Comparison of ENCODE assay signal across 23 mouse cellular contexts in the genomic region with DNA sequence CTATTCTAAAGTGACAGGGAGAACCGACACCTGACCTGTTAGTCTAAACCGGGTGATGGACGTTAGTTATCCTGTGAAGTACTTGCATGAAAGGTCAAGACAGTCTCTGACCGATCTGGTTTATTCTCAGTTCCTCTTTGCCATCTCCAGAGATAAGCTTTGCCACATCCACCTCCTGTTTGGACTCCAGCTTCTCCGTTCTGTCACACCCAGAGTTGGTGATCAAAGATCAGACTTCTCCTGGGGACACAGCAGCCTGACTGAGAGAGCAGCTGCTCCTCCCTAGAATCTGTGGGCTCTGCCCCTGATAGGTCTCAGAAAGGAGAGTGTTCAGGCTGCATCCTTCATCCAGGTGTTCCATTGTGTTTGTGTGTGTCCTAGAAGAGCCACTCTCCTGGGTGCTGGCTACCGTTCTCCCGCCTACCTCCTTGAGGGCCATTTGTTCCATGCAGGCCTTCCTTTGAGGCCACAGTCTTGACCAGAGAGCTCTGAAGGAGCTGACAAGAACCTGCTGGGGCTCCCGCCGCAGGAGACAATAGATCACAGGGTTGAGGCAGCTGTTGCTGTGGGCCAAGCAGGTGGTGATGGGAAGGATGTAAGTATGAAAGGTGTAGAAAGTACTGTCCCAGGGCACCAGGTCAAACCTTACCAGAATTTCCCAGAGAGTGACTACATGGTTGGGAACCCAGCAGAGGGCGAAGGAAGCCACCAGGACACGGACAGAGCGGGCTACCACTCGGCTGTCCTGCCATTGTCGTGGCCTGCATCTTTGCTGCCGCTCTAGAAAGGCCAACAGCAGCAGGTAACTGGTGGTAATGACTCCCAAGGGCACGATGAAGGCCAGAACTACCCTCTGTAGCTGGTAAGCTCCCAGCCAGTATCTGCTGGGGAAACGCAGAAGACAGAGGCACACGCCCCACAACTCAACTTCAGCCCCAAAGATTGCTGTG. TPM values are rescaled to one million over a fixed set of nuclear protein-coding genes. Genes with fewer than 3 reads are reported as not detected.
DNase-seq lines count a peak whose midpoint lies in the region; ATAC-seq lines count a peak whose summit lies in the region.
"Had no signal": no experiment of that assay in that cellular context is flagged by ENCODE, and none has a peak within 500 bp of the region (broad histone marks: within the 10 kb centered on the region; RNA-seq: fewer than 3 reads in every experiment).

No protein-coding gene starts in this region.

- no peak for ATAC-seq in midbrain, embryonic 11.5 days (ENCODE audit: low FRiP score)
- peak; percentile 55; the same call in 1 of the 2 replicates for ATAC-seq in intestine, embryonic 16.5 days

- no peak overlapping the region for H3K9ac ChIP-seq in midbrain, embryonic 11.5 days (ENCODE audit: low read length)
- H3K9ac ChIP-seq in intestine, embryonic 16.5 days (ENCODE audit: low read depth, low read length): no peak overlapping the region
- H3K9ac ChIP-seq: forebrain, embryonic 15.5 days; limb, embryonic 15.5 days; lung, embryonic 14.5 days; stomach, embryonic 15.5 days had no signal

- 85% methylated on average over 18 of the region's 18 CpGs for WGBS in midbrain, embryonic 10.5 days
- WGBS in midbrain, embryonic 11.5 days: 82% methylated on average over 18 of the region's 18 CpGs
- WGBS in intestine, embryonic 16.5 days: 72% methylated on average over 18 of the region's 18 CpGs

- no peak overlapping the region for H3K4me3 ChIP-seq in midbrain, embryonic 10.5 days
- H3K4me3 ChIP-seq in midbrain, embryonic 11.5 days (ENCODE audit: low read depth, low read length): no peak overlapping the region
- H3K4me3 ChIP-seq in intestine, embryonic 16.5 days (ENCODE audit: low read length): no peak overlapping the region
- H3K4me3 ChIP-seq: forebrain, embryonic 15.5 days; gastrocnemius, adult 2 months; limb, embryonic 15.5 days; stomach, embryonic 15.5 days had no signal

- peak overlapping the region; percentile 47; the same call in 1 of the 2 replicates for H3K27ac ChIP-seq in midbrain, embryonic 10.5 days (replicated peaks)
- no peak overlapping the region for H3K27ac ChIP-seq in midbrain, embryonic 11.5 days (ENCODE audit: low read depth, low read length)
- no peak overlapping the region for H3K27ac ChIP-seq in intestine, embryonic 16.5 days (ENCODE audit: low read length)
- H3K27ac ChIP-seq: forebrain, embryonic 15.5 days; gastrocnemius, adult 2 months; limb, embryonic 15.5 days had no signal

- peaks cover 31% of the 10 kb centered on the region for H3K36me3 ChIP-seq in midbrain, embryonic 10.5 days
- H3K36me3 ChIP-seq in midbrain, embryonic 11.5 days (ENCODE audit: control insufficient read depth, insufficient read depth, low read length): peaks cover 5% of the 10 kb centered on the region
- peaks cover 1% of the 10 kb centered on the region; the same call in 1 of the 2 replicates for H3K36me3 ChIP-seq in intestine, embryonic 16.5 days (ENCODE audit: control insufficient read depth, insufficient read depth, low read length)

- no peak overlapping the region for H3K4me2 ChIP-seq in midbrain, embryonic 11.5 days
- H3K4me2 ChIP-seq in intestine, embryonic 16.5 days (ENCODE audit: low read depth, low read length): no peak overlapping the region
- H3K4me2 ChIP-seq: forebrain, embryonic 15.5 days; heart, embryonic 11.5 days; limb, embryonic 15.5 days; lung, embryonic 14.5 days had no signal

- H3K4me1 ChIP-seq in midbrain, embryonic 10.5 days: peaks cover 14% of the 10 kb centered on the region; the same call in 1 of the 2 replicates
- no peaks in the 10 kb centered on the region for H3K4me1 ChIP-seq in midbrain, embryonic 11.5 days (ENCODE audit: control insufficient read depth, insufficient read depth, low read length)
- H3K4me1 ChIP-seq in intestine, embryonic 16.5 days (ENCODE audit: control insufficient read depth, insufficient read depth, low read length): peaks cover 17% of the 10 kb centered on the region; the same call in 1 of the 2 replicates
- H3K4me1 ChIP-seq: forebrain, embryonic 15.5 days had no signal

- DNase-seq in heart, adult 11 months: peak; percentile 90
- DNase-seq in heart, postnatal 4 days: no peak
- DNase-seq in midbrain, embryonic 10.5 days (ENCODE audit: low spot score): no peak
- DNase-seq in midbrain, embryonic 11.5 days (ENCODE audit: low spot score, missing footprints): no peak
- peak; percentile 70 for DNase-seq in A20 (ENCODE audit: low read depth, low spot score)
- DNase-seq in kidney, adult 18-20 months: no peak
- DNase-seq in embryo, embryonic 10.5 days (ENCODE audit: low spot score): no peak
- DNase-seq: adrenal gland, postnatal 25 days; cerebellum, adult 9-10 months; gastrocnemius, adult 2 months; kidney, adult 11 months; kidney, postnatal 14 days; layer of hippocampus, adult 9-11 months; lung, embryonic 14.5 days had no signal

- H3K27me3 ChIP-seq in midbrain, embryonic 10.5 days (ENCODE audit: low read depth, poor library complexity, severe bottlenecking): no peaks in the 10 kb centered on the region
- H3K27me3 ChIP-seq in midbrain, embryonic 11.5 days (ENCODE audit: control insufficient read depth, insufficient read depth, low read length): no peaks in the 10 kb centered on the region
- no peaks in the 10 kb centered on the region for H3K27me3 ChIP-seq in intestine, embryonic 16.5 days (replicated peaks; ENCODE audit: control insufficient read depth, insufficient read depth, low read length)
- H3K27me3 ChIP-seq: forebrain, embryonic 15.5 days; limb, embryonic 15.5 days; stomach, embryonic 15.5 days had no signal

- no peaks in the 10 kb centered on the region for H3K9me3 ChIP-seq in midbrain, embryonic 10.5 days (replicated peaks)
- no peaks in the 10 kb centered on the region for H3K9me3 ChIP-seq in midbrain, embryonic 11.5 days (ENCODE audit: control insufficient read depth, low read length)
- no peaks in the 10 kb centered on the region for H3K9me3 ChIP-seq in intestine, embryonic 16.5 days (ENCODE audit: control insufficient read depth, low read length)
- H3K9me3 ChIP-seq: forebrain, embryonic 15.5 days; G1E; limb, embryonic 15.5 days; stomach, embryonic 15.5 days had no signal

RNA-seq across cellular contexts. Expression of gene Rxfp4, which starts 1.0 kb away (rescaled TPM):
- total RNA-seq in heart, postnatal 4 days (2021): under 1 TPM in 1 of 2 experiments, not detected in 1; 0.20 TPM
- polyA plus RNA-seq in midbrain, embryonic 10.5 days (2016; fragmentation: Nextera tagmentation; extraction: Ambion mirVana): not detected in 2 replicates
- 0.14 TPM in 1 of 2 replicates, not detected in the other for polyA plus RNA-seq in midbrain, embryonic 11.5 days (2014; fragmentation: Nextera tagmentation; extraction: Ambion mirVana)
- not detected in 2 replicates for polyA plus RNA-seq in intestine, embryonic 16.5 days (2015; fragmentation: Nextera tagmentation; extraction: Ambion mirVana)
- total RNA-seq: adrenal gland, postnatal 25 days; G1E; gastrocnemius, adult 2 months; hematopoietic stem cell, adult 5-6 weeks; left cerebral cortex, postnatal 14 days had no signal
- polyA plus RNA-seq: forebrain, embryonic 15.5 days; G1E; heart, embryonic 11.5 days; lung, embryonic 14.5 days; neural tube, embryonic 11.5 days; stomach, embryonic 15.5 days had no signal

RNA-seq across cellular contexts. Expression of gene Khdc4, which starts 33.7 kb away (rescaled TPM):
- total RNA-seq in heart, postnatal 4 days (2021): 10 to 100 TPM; 44.9 to 49.2 TPM
- polyA plus RNA-seq in midbrain, embryonic 10.5 days (2016; fragmentation: Nextera tagmentation; extraction: Ambion mirVana): 95.5 and 102 TPM in 2 replicates
- 107 and 109 TPM in 2 replicates for polyA plus RNA-seq in midbrain, embryonic 11.5 days (2014; fragmentation: Nextera tagmentation; extraction: Ambion mirVana)
- 61.1 and 61.5 TPM in 2 replicates for polyA plus RNA-seq in intestine, embryonic 16.5 days (2015; fragmentation: Nextera tagmentation; extraction: Ambion mirVana)

RNA-seq across cellular contexts. Expression of gene Arhgef2, which starts 46.2 kb away (rescaled TPM):
- total RNA-seq in heart, postnatal 4 days (2021): 100 to 1,000 TPM; 104 to 109 TPM
- polyA plus RNA-seq in midbrain, embryonic 10.5 days (2016; fragmentation: Nextera tagmentation; extraction: Ambion mirVana): 82.2 and 106 TPM in 2 replicates
- 99.0 and 117 TPM in 2 replicates for polyA plus RNA-seq in midbrain, embryonic 11.5 days (2014; fragmentation: Nextera tagmentation; extraction: Ambion mirVana)
- polyA plus RNA-seq in intestine, embryonic 16.5 days (2015; fragmentation: Nextera tagmentation; extraction: Ambion mirVana): 41.5 and 43.7 TPM in 2 replicates

Comparison
In these comparisons a context has a peak if more than half of its experiments do, and no peak if none do; other contexts are left out.
1. DNase-seq: peak in heart, adult 11 months (single experiment) and A20 (single experiment); none in heart, postnatal 4 days (single experiment), midbrain, embryonic 10.5 days (single experiment), midbrain, embryonic 11.5 days (single experiment), kidney, adult 18-20 months (single experiment) and embryo, embryonic 10.5 days (single experiment).